In genomic region chr1:153559126-153559647, GRCm38 (mm10) we compare ENCODE assay signal across 8 mouse cellular contexts. TPM values are rescaled to one million over a fixed set of nuclear protein-coding genes. Genes with fewer than 3 reads are reported as not detected.
DNase-seq lines count a peak whose midpoint lies in the region; ATAC-seq and TF ChIP-seq lines count a peak whose summit lies in the region.

No protein-coding gene starts in this region.

- H3K27ac ChIP-seq in heart, embryonic 11.5 days (ENCODE audit: low read depth, low read length): no peak overlapping the region
- H3K27ac ChIP-seq in small intestine, adult 2 months (ENCODE audit: insufficient read depth, low read depth, low read length): no peak overlapping the region

- H3K9me3 ChIP-seq in heart, embryonic 11.5 days (replicated peaks; ENCODE audit: control insufficient read depth, low read length): no peaks in the 10 kb centered on the region

- H3K9ac ChIP-seq in heart, embryonic 11.5 days (ENCODE audit: low read depth, low read length): no peak overlapping the region

- no peaks in the 10 kb centered on the region for H3K36me3 ChIP-seq in heart, embryonic 11.5 days (ENCODE audit: control insufficient read depth, insufficient read depth, low read length)
- H3K36me3 ChIP-seq in small intestine, adult 2 months (ENCODE audit: control insufficient read depth, insufficient read depth, low read length): no peaks in the 10 kb centered on the region

- no peak for TF ChIP-seq POLR2A in small intestine, adult 2 months (IDR thresholded peaks at IDR 0.05; ENCODE audit: low read depth, low read length)

- H3K4me2 ChIP-seq in heart, embryonic 11.5 days: no peak overlapping the region

- 14% methylated on average over 9 of the region's 9 CpGs for WGBS in heart, embryonic 11.5 days (ENCODE audit: insufficient replicate concordance)
- WGBS in small intestine, adult 2 months: 16% methylated on average over 9 of the region's 9 CpGs

- H3K4me1 ChIP-seq in heart, embryonic 11.5 days (ENCODE audit: control insufficient read depth, insufficient read depth, low read length): no peaks in the 10 kb centered on the region
- no peaks in the 10 kb centered on the region for H3K4me1 ChIP-seq in small intestine, adult 2 months (ENCODE audit: control insufficient read depth, insufficient read depth, insufficient read length, low read length)

- peak; percentile 73 for TF ChIP-seq CTCF in small intestine, adult 2 months (IDR thresholded peaks at IDR 0.05; ENCODE audit: extremely low read depth, insufficient read length, insufficient replicate concordance, low read depth, low read length)

- no peak overlapping the region for H3K4me3 ChIP-seq in heart, embryonic 11.5 days (ENCODE audit: low read depth, low read length)
- H3K4me3 ChIP-seq in small intestine, adult 2 months (ENCODE audit: low read depth, low read length): no peak overlapping the region

- ATAC-seq in heart, embryonic 11.5 days (replicated peaks; ENCODE audit: insufficient number of reproducible peaks, low FRiP score, low TSS enrichment): no peak

- intact Hi-C loops in heart, postnatal 25 days (cut with DNase I): loop anchor here (1.0 to 10.0 kb wide), 3 partner anchors 187 to 626 kb away; no protein-coding TSS in a partner anchor

- H3K27me3 ChIP-seq in heart, embryonic 11.5 days (ENCODE audit: control insufficient read depth, insufficient read depth, low read length): peaks cover 4% of the 10 kb centered on the region; the same call in 1 of the 2 replicates
- no peaks in the 10 kb centered on the region for H3K27me3 ChIP-seq in small intestine, adult 2 months (ENCODE audit: control insufficient read depth, insufficient read depth, low read length)

- peak; percentile 80 for DNase-seq in heart, adult 8-10 months (ENCODE audit: low spot score)
- peak; percentile 57 for DNase-seq in adrenal gland, adult 8-10 months
- peak; percentile 83 for DNase-seq in embryo, embryonic 11 days
- peak; percentile 20 for DNase-seq in heart, postnatal 25 days (ENCODE audit: low spot score)
- peak; percentile 51 for DNase-seq in layer of hippocampus, adult 9-10 months (ENCODE audit: low spot score)
- DNase-seq in lung, postnatal 4 days: peak; percentile 36 to 83

RNA-seq across cellular contexts. Expression of gene Npl, which starts 9.3 kb away (rescaled TPM):
- 1 to 10 TPM; 1.3 to 1.8 (median 1.8) TPM for total RNA-seq in heart, adult 8-10 months (2022)
- 6.3 and 7.2 TPM in 2 replicates for polyA plus RNA-seq in heart, embryonic 11.5 days (2014; fragmentation: Nextera tagmentation; extraction: Ambion mirVana)
- 1 to 10 TPM; 3.0 to 6.7 (median 4.7) TPM for total RNA-seq in adrenal gland, adult 8-10 months (2022)
- total RNA-seq in heart, postnatal 25 days (2021): 1 to 10 TPM; 1.1 to 1.3 TPM
- 0.39 and 6.3 TPM in 2 replicates for polyA plus RNA-seq in small intestine, adult 2 months (2012; rRNA removed)

Comparison
In these comparisons a context has a peak if more than half of its experiments do, and no peak if none do; other contexts are left out.
1. DNase-seq: peak in every context shown above with its lines; median percentile 83 in embryo, embryonic 11 days; 80 in heart, adult 8-10 months; 60 in lung, postnatal 4 days; 57 in adrenal gland, adult 8-10 months; 51 in layer of hippocampus, adult 9-10 months; 20 in heart, postnatal 25 days.